Mouse (Mus musculus): ENCODE results near the gene Kirrel. TPM values are rescaled to one million over a fixed set of nuclear protein-coding genes. Genes with fewer than 3 reads are reported as not detected.

Kirrel gene
- total RNA-seq, 2 experiments from 2014 or later, result 8.4 to 10.5 TPM

DNA sequence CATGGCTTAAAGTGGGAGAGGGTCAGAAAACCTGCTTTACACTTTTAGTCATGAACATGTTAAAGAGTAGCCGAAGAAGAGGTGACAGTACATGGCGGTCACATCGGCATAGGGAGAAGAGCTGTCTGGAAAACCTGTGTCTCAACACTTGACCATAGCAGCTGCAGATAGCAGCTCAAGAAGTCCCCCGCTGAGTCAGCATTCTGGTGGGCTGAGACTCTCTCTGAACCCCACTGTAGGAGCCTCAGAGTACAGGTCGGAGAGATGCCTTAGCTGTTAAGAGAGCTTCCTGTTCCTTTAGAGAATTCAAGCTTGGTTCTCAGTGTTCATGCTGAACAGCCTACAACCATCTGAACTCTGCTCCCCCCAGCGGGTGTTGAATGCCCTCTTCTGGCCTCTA lies 136.0 kb downstream of the Kirrel start:
- intact Hi-C loops (cut with DNase I; ENCODE audit: low total_unique reads), result loop anchor here (5.0 to 10.0 kb wide), 2 partner anchors 139 to 456 kb away; no protein-coding TSS in a partner anchor

DNA sequence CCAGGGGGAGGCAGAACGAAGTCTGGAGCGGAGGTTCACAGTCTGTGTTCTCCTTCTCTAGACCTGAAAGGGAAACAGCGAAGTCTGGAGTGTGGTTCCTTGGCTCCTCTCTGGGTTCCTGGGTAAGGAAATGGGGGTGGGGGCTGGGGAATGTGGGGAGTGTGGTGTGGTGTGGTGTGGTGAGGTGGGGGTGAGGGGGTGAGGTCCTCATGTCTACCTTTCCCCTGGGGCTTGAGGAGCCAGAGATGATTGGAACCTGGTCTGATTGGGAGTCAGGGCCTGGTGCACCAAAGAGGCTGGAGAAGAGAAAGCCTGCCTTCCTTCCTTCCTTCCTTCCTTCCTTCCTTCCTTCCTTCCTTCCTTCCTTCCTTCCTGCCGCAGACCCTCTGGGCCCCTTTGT lies 140.5 kb downstream of the Kirrel start:
- DNase-seq, result no peak
- intact Hi-C loops (cut with DNase I; ENCODE audit: low total_unique reads), result loop anchor here (5.0 to 10.0 kb wide), 2 partner anchors 53 to 461 kb away; no protein-coding TSS in a partner anchor

More for the DNA sequence above, 136.0 kb downstream of the Kirrel start:
- DNase-seq, result no peak

DNA sequence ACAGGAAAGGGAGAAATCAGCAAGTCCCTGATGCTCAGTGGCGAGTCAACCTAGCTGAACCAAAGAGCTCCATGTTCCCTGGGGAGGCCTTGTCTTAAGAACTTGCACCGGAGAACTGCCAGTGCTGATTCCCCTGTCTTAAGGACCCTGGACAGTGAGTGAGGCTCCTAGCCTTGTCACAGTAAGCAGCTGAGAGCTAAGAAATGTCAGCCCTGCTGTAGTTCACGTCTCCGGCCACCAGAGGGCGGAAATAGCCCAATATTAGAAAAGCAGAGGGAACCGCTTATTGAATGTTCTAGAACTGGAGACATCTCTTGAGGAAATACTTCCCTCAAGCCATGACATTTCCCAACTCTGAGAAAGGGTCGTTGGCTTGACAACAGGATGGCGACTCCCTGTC lies 141.2 kb downstream of the Kirrel start:
- intact Hi-C loops (cut with DNase I; ENCODE audit: low total_unique reads), result loop anchor here (5.0 to 10.0 kb wide), 2 partner anchors 54 to 461 kb away; no protein-coding TSS in a partner anchor
- peak; percentile 68 for DNase-seq

DNA sequence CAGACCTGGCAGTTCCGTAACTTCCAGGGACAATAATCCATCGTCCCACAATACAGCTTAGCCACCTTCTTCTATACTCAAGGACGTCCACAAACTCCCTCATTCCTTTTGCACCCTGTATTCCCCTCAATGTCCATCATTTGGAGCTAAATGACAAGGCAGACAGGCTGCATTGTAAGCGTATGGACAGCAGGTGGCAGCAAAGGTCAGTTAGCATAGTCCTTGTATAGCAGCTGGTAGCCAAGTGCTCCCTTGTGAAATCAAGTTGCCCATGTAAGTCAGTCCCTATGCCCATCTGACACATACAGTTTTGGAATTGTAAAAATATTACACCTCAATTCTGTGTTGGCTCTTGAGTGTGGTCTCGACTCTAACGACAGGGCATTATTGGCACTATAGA lies 143.7 kb downstream of the Kirrel start:
- intact Hi-C loops (cut with DNase I; ENCODE audit: low total_unique reads), result loop anchor here (5.0 to 10.0 kb wide), 2 partner anchors 56 to 464 kb away; no protein-coding TSS in a partner anchor
- peak; percentile 57 for DNase-seq

Other genes starting within 250 kb of the Kirrel start
- gene Cd1d1, start 175.3 kb downstream of the Kirrel start, total RNA-seq (2021), result 1 to 10 TPM; 5.9 to 6.7 TPM
- gene Fcrls, start 89.0 kb upstream of the Kirrel start, total RNA-seq (2021), result 1 to 10 TPM; 2.2 to 3.8 TPM
- gene Cd5l, start 183.1 kb upstream of the Kirrel start, total RNA-seq (2021), result not detected
- not detected for gene Fcrl1, start 201.6 kb upstream of the Kirrel start, total RNA-seq (2021)